Mouse (Mus musculus) erythroblast, embryonic 14.5 days (primary cell): ENCODE measurements around the gene Zfp266. TPM values are rescaled to one million over a fixed set of nuclear protein-coding genes. Genes with fewer than 3 reads are reported as not detected.
A peak's percentile ranks its signal among the peaks of the same experiment; 100 is the strongest.
"Not testable (repeated sequence)": the region's sequence is repeated elsewhere in the genome, so short reads cannot be mapped to it uniquely, and the experiment has no call there.

Source experiments
- H3K27me3 ChIP-seq: 2 replicates; pipeline ENCODE4 v1.6.1; 2012; ENCODE audit warnings: inconsistent platforms; ENCODE audit not compliant: control insufficient read depth
- H3K36me3 ChIP-seq: 2 replicates; pipeline ENCODE4 v1.6.1; 2012; ENCODE audit warnings: mild to moderate bottlenecking, inconsistent platforms; ENCODE audit not compliant: control insufficient read depth
- H3K4me1 ChIP-seq: 2 replicates; pipeline ENCODE4 v1.6.1; 2012; ENCODE audit warnings: inconsistent platforms; ENCODE audit not compliant: control insufficient read depth
- H3K4me3 ChIP-seq: replicated peaks from 2 replicates; pipeline ENCODE3; 2012; ENCODE audit warnings: moderate library complexity, mild to moderate bottlenecking, inconsistent platforms
- H3K9me3 ChIP-seq: 2 replicates; pipeline ENCODE4 v1.6.1; 2012; ENCODE audit warnings: low read length, inconsistent platforms, mixed read lengths; ENCODE audit not compliant: control insufficient read depth
- GATA1 ChIP-seq: IDR thresholded peaks from 2 replicates; pipeline ENCODE4 v1.6.1; 2012; ENCODE audit warnings: low read length, inconsistent platforms, mixed read lengths
- TAL1 ChIP-seq: IDR thresholded peaks from 3 replicates; pipeline ENCODE4 v1.6.1; 2012; ENCODE audit warnings: low read length, inconsistent platforms, mixed read lengths
- polyA plus RNA-seq: library from polyadenylated mRNA; stranded (reverse); fragments of >175 nt; gene quantifications from 2 replicates; pipeline ENCODE4 v1.2.3, GENCODE M21; 2012

Gene Zfp266
- polyA plus RNA-seq: 0.03 and 0.04 TPM in 2 replicates

- TF ChIP-seq TAL1 (no peak), GATA1 (no peak)
- H3K4me3 ChIP-seq: peak within 1 kb of the TSS; percentile 93
- peaks cover 21% of the 10 kb centered on the region for H3K36me3 ChIP-seq
- H3K4me1 ChIP-seq: peaks cover 28% of the 10 kb centered on the region
- H3K9me3 ChIP-seq: no peaks in the 10 kb centered on the region
- H3K27me3 ChIP-seq: peaks cover 2% of the 10 kb centered on the region; the same call in 1 of the 2 replicates
These were observed at the start of gene Zfp266 for GRCm38 (mm10) chr9:20521306-20521957. Gene Zfp266 (minus strand): TSS chr9:20521417.

- not testable (repeated sequence) for H3K27me3 ChIP-seq, H3K9me3 ChIP-seq, H3K36me3 ChIP-seq, H3K4me1 ChIP-seq, H3K4me3 ChIP-seq
These were observed 44.3 kb upstream of the Zfp266 start for GRCm38 (mm10) chr9:20565326-20566030.

GRCm38 (mm10) chr9:20562177-20562576 is 41.0 kb upstream of the Zfp266 start:
- Histone ChIP-seq H3K9me3 (no peaks in the 10 kb centered on the region), H3K4me3 (no peak overlapping the region), H3K36me3 (no peaks in the 10 kb centered on the region), H3K4me1 (no peaks in the 10 kb centered on the region), H3K27me3 (no peaks in the 10 kb centered on the region)
- TF ChIP-seq TAL1 (no peak), GATA1 (no peak)

GRCm38 (mm10) chr9:20552698-20553097 is 31.5 kb upstream of the Zfp266 start:
- no peak for TF ChIP-seq TAL1
- no peak for TF ChIP-seq GATA1
- Histone ChIP-seq H3K4me1 (no peaks in the 10 kb centered on the region), H3K4me3 (no peak overlapping the region), H3K36me3 (no peaks in the 10 kb centered on the region), H3K27me3 (peaks cover 4% of the 10 kb centered on the region; the same call in 1 of the 2 replicates), H3K9me3 (no peaks in the 10 kb centered on the region)

- no peak overlapping the region for H3K4me3 ChIP-seq
- H3K36me3 ChIP-seq: no peaks in the 10 kb centered on the region
- TF ChIP-seq TAL1 (no peak), GATA1 (no peak)
- H3K4me1 ChIP-seq: no peaks in the 10 kb centered on the region
- H3K9me3 ChIP-seq: no peaks in the 10 kb centered on the region
- peaks cover 4% of the 10 kb centered on the region; the same call in 1 of the 2 replicates for H3K27me3 ChIP-seq
These were observed 30.6 kb upstream of the Zfp266 start for GRCm38 (mm10) chr9:20551781-20552275.

- TF ChIP-seq TAL1 (no peak), GATA1 (no peak)
- Histone ChIP-seq H3K4me3 (peak overlapping the region; percentile 60), H3K4me1 (peaks cover 17% of the 10 kb centered on the region)
These were observed 23.9 kb upstream of the Zfp266 start for GRCm38 (mm10) chr9:20545151-20545550.

GRCm38 (mm10) chr9:20544070-20544821 is 23.0 kb upstream of the Zfp266 start:
- H3K27me3 ChIP-seq: peaks cover 18% of the 10 kb centered on the region
- H3K4me1 ChIP-seq: peaks cover 17% of the 10 kb centered on the region
- H3K9me3 ChIP-seq: no peaks in the 10 kb centered on the region
- H3K4me3 ChIP-seq: peak overlapping the region; percentile 60
- TF ChIP-seq TAL1: no peak
- no peaks in the 10 kb centered on the region for H3K36me3 ChIP-seq

More at GRCm38 (mm10) chr9:20545151-20545550, 23.9 kb upstream of the Zfp266 start:
- Histone ChIP-seq H3K27me3 (peaks cover 17% of the 10 kb centered on the region), H3K9me3 (no peaks in the 10 kb centered on the region), H3K36me3 (no peaks in the 10 kb centered on the region)

GRCm38 (mm10) chr9:20543496-20543895 is 22.3 kb upstream of the Zfp266 start:
- H3K36me3 ChIP-seq: no peaks in the 10 kb centered on the region
- H3K4me3 ChIP-seq: no peak overlapping the region
- TF ChIP-seq GATA1: no peak
- TF ChIP-seq TAL1: no peak
- H3K27me3 ChIP-seq: peaks cover 22% of the 10 kb centered on the region
- no peaks in the 10 kb centered on the region for H3K9me3 ChIP-seq
- peaks cover 17% of the 10 kb centered on the region for H3K4me1 ChIP-seq

GRCm38 (mm10) chr9:20536598-20536997 is 15.4 kb upstream of the Zfp266 start:
- Histone ChIP-seq H3K9me3 (no peaks in the 10 kb centered on the region), H3K4me3 (no peak overlapping the region), H3K27me3 (peaks cover 13% of the 10 kb centered on the region; the same call in 1 of the 2 replicates), H3K4me1 (no peaks in the 10 kb centered on the region), H3K36me3 (no peaks in the 10 kb centered on the region)
- TF ChIP-seq GATA1: no peak
